Mouse (Mus musculus): ENCODE measurements around the gene Btbd35f11.
"Not testable (repeated sequence)": the region's sequence is repeated elsewhere in the genome, so short reads cannot be mapped to it uniquely, and the experiment has no call there.

The Btbd35f11 gene

DNA sequence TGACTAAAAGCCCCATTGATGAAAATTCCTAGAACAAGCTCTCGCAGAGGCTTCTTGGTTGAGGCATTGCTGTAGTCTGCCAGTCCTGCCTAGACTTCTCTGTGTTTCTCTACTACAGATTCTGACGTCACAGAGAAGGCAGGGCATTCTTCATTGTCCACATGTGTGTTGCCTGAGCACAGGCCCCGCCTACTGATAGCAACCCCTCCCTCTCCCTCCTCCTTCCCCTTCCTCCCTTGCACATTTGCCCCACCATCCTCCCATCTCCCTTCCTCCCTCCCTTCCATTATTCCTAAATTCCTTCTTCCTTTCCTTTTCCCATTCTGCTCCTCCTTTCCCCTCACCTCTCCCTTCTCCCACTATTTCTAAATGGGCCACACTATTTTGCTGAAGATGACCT, at the start of gene Btbd35f11:
Gene Btbd35f11, minus strand, starts transcription at position 101 of the 400 bp plus-strand sequence.
- DNase-seq (ENCODE audit: low read depth, low spot score), result not testable (repeated sequence)

DNA sequence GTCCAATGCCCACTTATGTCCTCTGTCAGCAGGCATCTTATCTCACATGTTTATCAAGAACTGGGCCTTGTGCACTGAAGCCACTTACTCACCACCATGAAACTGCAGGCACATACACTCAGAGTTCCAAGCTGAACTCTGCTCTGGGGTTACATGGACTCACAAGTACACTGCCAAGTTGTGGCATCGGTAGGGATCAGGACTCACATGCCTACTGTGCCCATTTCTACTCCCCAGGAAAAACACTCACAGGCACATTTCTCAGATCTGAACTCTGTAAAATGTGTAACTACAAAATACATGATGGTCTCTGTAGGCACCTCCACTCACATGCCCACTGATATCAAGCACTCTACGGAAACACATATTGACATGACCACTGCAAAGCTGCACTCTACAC, 33.5 kb downstream of the Btbd35f11 start:
- DNase-seq (ENCODE audit: low read depth, low spot score), result not testable (repeated sequence)
